Mouse (Mus musculus) liver, embryonic 11.5 days (tissue): ENCODE measurements around the gene Cox4i1. TPM values are rescaled to one million over a fixed set of nuclear protein-coding genes. Genes with fewer than 3 reads are reported as not detected.

Experiments used
- ATAC-seq: fragments of 200-750 bp; cut with Nextera tagmentation; replicated peaks from 2 replicates; pipeline ENCODE4 v1.8.0; 2017; ENCODE audit warnings: moderate number of reproducible peaks, mild to moderate bottlenecking, moderate TSS enrichment, moderate library complexity; ENCODE audit not compliant: low FRiP score
- DNase-seq: peaks from one replicate; pipeline ENCODE4 v3.0.0-alpha.2; 2017; ENCODE audit warnings: low spot score
- H3K27ac ChIP-seq: fragments of 300-500 bp; sonication (generic); 2 replicates; pipeline ENCODE4 v1.5.1; 2014; ENCODE audit warnings: mild to moderate bottlenecking, low read depth, low read length, control low read depth
- H3K27me3 ChIP-seq: fragments of 300-500 bp; sonication (generic); replicated peaks from 2 replicates; pipeline ENCODE4 v1.6.1; 2014; ENCODE audit warnings: low read length, mixed read lengths; ENCODE audit not compliant: control insufficient read depth, insufficient read depth
- H3K36me3 ChIP-seq: fragments of 300-500 bp; sonication (generic); 2 replicates; pipeline ENCODE4 v1.6.1; 2014; ENCODE audit warnings: mild to moderate bottlenecking, low read length, moderate library complexity, mixed read lengths; ENCODE audit not compliant: control insufficient read depth, insufficient read depth
- H3K4me1 ChIP-seq: fragments of 300-500 bp; sonication (generic); replicated peaks from 2 replicates; pipeline ENCODE4 v1.6.1; 2014; ENCODE audit warnings: low read length, mixed read lengths; ENCODE audit not compliant: control insufficient read depth, insufficient read depth
- H3K4me2 ChIP-seq: fragments of 300-500 bp; sonication (generic); 2 replicates; pipeline ENCODE4 v1.6.1; 2014; ENCODE audit warnings: mild to moderate bottlenecking, control low read depth, moderate library complexity
- H3K4me3 ChIP-seq: fragments of 300-500 bp; sonication (generic); 2 replicates; pipeline ENCODE4 v1.5.1; 2014; ENCODE audit warnings: low read depth, low read length, control low read depth
- H3K9ac ChIP-seq: fragments of 300-500 bp; sonication (generic); 2 replicates; pipeline ENCODE4 v1.6.1; 2014; ENCODE audit warnings: low read depth, low read length, control low read depth
- H3K9me3 ChIP-seq: fragments of 300-500 bp; sonication (generic); 2 replicates; pipeline ENCODE4 v1.6.1; 2016; ENCODE audit warnings: low read length, inconsistent platforms, mixed read lengths; ENCODE audit not compliant: control insufficient read depth
- WGBS: fragments of 180-500 bp; shearing (Covaris S2); extraction: QIAGEN DNeasy Blood & Tissue Kit; methylation state at CpG from one replicate; pipeline ENCODE4 v1.1.7; 2014; 5-methylcytosine and 5-hydroxymethylcytosine counted together
- polyA plus RNA-seq: library from polyadenylated mRNA; unstranded; fragments of >200 nt; fragmentation: Nextera tagmentation; extraction: Ambion mirVana; gene quantifications from 2 replicates; pipeline ENCODE4 v1.2.1, GENCODE M21; 2014

Cox4i1 gene
- polyA plus RNA-seq, 1 experiment from 2014 or later: 1,118 TPM

GRCm38 (mm10) chr8:120647532-120647931 lies 20.5 kb upstream of the Cox4i1 start, which contains the start of gene 1190005I06Rik:
Gene 1190005I06Rik, minus strand, starts transcription at chr8:120647632.
- Histone ChIP-seq H3K27me3 (no peaks in the 10 kb centered on the region), H3K36me3 (no peaks in the 10 kb centered on the region), H3K27ac (no peak within 1 kb of the TSS), H3K4me1 (no peaks in the 10 kb centered on the region), H3K4me3 (no peak within 1 kb of the TSS), H3K4me2 (no peak within 1 kb of the TSS), H3K9me3 (no peaks in the 10 kb centered on the region), H3K9ac (no peak within 1 kb of the TSS)
- DNase-seq: no peak
- no peak for ATAC-seq
- WGBS: 64% methylated on average over 7 of the region's 7 CpGs

GRCm38 (mm10) chr8:120656322-120657052 lies 11.5 kb upstream of the Cox4i1 start:
- no peak for ATAC-seq
- DNase-seq: no peak
- peaks cover 35% of the 10 kb centered on the region for H3K36me3 ChIP-seq
- 90% methylated on average over 7 of the region's 7 CpGs for WGBS
- H3K27me3 ChIP-seq: no peaks in the 10 kb centered on the region
- H3K4me2 ChIP-seq: no peak overlapping the region
- no peak overlapping the region for H3K9ac ChIP-seq
- H3K9me3 ChIP-seq: no peaks in the 10 kb centered on the region
- H3K4me1 ChIP-seq: no peaks in the 10 kb centered on the region
- H3K4me3 ChIP-seq: no peak overlapping the region
- no peak overlapping the region for H3K27ac ChIP-seq

GRCm38 (mm10) chr8:120657415-120657814 lies 10.6 kb upstream of the Cox4i1 start:
- Histone ChIP-seq H3K4me3 (no peak overlapping the region), H3K4me1 (no peaks in the 10 kb centered on the region), H3K36me3 (peaks cover 35% of the 10 kb centered on the region), H3K9ac (no peak overlapping the region), H3K4me2 (no peak overlapping the region), H3K27ac (no peak overlapping the region), H3K27me3 (no peaks in the 10 kb centered on the region), H3K9me3 (no peaks in the 10 kb centered on the region)
- 92% methylated on average over 8 of the region's 8 CpGs for WGBS
- ATAC-seq: no peak
- no peak for DNase-seq

GRCm38 (mm10) chr8:120664566-120664965 lies 3.5 kb upstream of the Cox4i1 start:
- no peak for DNase-seq
- no peak overlapping the region for H3K27ac ChIP-seq
- no peak overlapping the region for H3K4me3 ChIP-seq
- H3K9me3 ChIP-seq: no peaks in the 10 kb centered on the region
- H3K4me2 ChIP-seq: no peak overlapping the region
- 77% methylated on average over 6 of the region's 6 CpGs for WGBS
- no peak for ATAC-seq
- no peaks in the 10 kb centered on the region for H3K27me3 ChIP-seq
- peaks cover 35% of the 10 kb centered on the region for H3K4me1 ChIP-seq
- no peak overlapping the region for H3K9ac ChIP-seq
- H3K36me3 ChIP-seq: peaks cover 2% of the 10 kb centered on the region; the same call in 1 of the 2 replicates

- Histone ChIP-seq H3K4me3 (peak overlapping the region; percentile 75), H3K4me1 (peaks cover 37% of the 10 kb centered on the region), H3K9me3 (no peaks in the 10 kb centered on the region), H3K27ac (no peak overlapping the region), H3K9ac (peak overlapping the region; percentile 23; the same call in 1 of the 2 replicates), H3K36me3 (peaks cover 10% of the 10 kb centered on the region), H3K4me2 (peak overlapping the region; percentile 81), H3K27me3 (no peaks in the 10 kb centered on the region)
- DNase-seq (no peak), ATAC-seq (no peak)
- 74% methylated on average over 3 of the region's 3 CpGs for WGBS
These were observed 2.1 kb upstream of the Cox4i1 start for GRCm38 (mm10) chr8:120665726-120666455.

- ATAC-seq: no peak
- no peak for DNase-seq
- 6% methylated on average over 17 of the region's 17 CpGs for WGBS
- H3K27me3 ChIP-seq: no peaks in the 10 kb centered on the region
- no peaks in the 10 kb centered on the region for H3K9me3 ChIP-seq
- peaks cover 17% of the 10 kb centered on the region for H3K36me3 ChIP-seq
- H3K4me2 ChIP-seq: peak overlapping the region; percentile 81
- H3K4me3 ChIP-seq: peak overlapping the region; percentile 75
- H3K9ac ChIP-seq: peak overlapping the region; percentile 90
- H3K4me1 ChIP-seq: peaks cover 39% of the 10 kb centered on the region
- no peak overlapping the region for H3K27ac ChIP-seq
These were observed 1.1 kb upstream of the Cox4i1 start for GRCm38 (mm10) chr8:120666807-120667470.

GRCm38 (mm10) chr8:120668374-120668905 lies 418 bp downstream of the Cox4i1 start, which contains the start of gene Emc8:
Gene Emc8, minus strand, starts transcription at chr8:120668573.
- Histone ChIP-seq H3K9me3 (no peaks in the 10 kb centered on the region), H3K27me3 (no peaks in the 10 kb centered on the region), H3K27ac (peak within 1 kb of the TSS; percentile 72), H3K4me2 (peak within 1 kb of the TSS; percentile 81), H3K4me3 (peak within 1 kb of the TSS; percentile 75), H3K36me3 (peaks cover 30% of the 10 kb centered on the region), H3K9ac (peak within 1 kb of the TSS; percentile 90), H3K4me1 (peaks cover 40% of the 10 kb centered on the region)
- DNase-seq (no peak), ATAC-seq (peak; percentile 55)
- WGBS: under 1% methylated on average over 51 of the region's 51 CpGs

GRCm38 (mm10) chr8:120671775-120672174 lies 3.8 kb downstream of the Cox4i1 start:
- 82% methylated on average over 6 of the region's 6 CpGs for WGBS
- Histone ChIP-seq H3K9me3 (no peaks in the 10 kb centered on the region), H3K4me2 (no peak overlapping the region), H3K4me3 (no peak overlapping the region), H3K27ac (no peak overlapping the region), H3K36me3 (peaks cover 34% of the 10 kb centered on the region), H3K27me3 (no peaks in the 10 kb centered on the region), H3K4me1 (peaks cover 13% of the 10 kb centered on the region), H3K9ac (no peak overlapping the region)
- ATAC-seq (no peak), DNase-seq (no peak)
